Mouse (Mus musculus) CH12.LX (cell line): ENCODE results near the gene Maco1.

Experiments used
- CHD1 ChIP-seq: IDR thresholded peaks from 2 replicates; pipeline ENCODE4 v1.6.1; 2012; ENCODE audit warnings: low read depth, low read length, improper control_type of control experiment, inconsistent platforms
- CTCF ChIP-seq, 2 experiments: IDR thresholded peaks in 1 of 2; conservative IDR thresholded peaks in 1 of 2; 2 replicates each; pipeline ENCODE4 v1.5.1; 2011 to 2012; ENCODE audit warnings: low read depth in 2 of 2, low read length in 2 of 2, improper control_type of control experiment in 1 of 2, inconsistent platforms in 1 of 2, mild to moderate bottlenecking in 1 of 2, moderate library complexity in 1 of 2
- EP300 ChIP-seq: IDR thresholded peaks from 2 replicates; pipeline ENCODE4 v1.6.1; 2011; ENCODE audit warnings: low read length, improper control_type of control experiment
- IRF4 ChIP-seq: IDR thresholded peaks from 2 replicates; pipeline ENCODE4 v1.6.1; 2014; ENCODE audit warnings: low read depth, mild to moderate bottlenecking, inconsistent platforms, low read length, improper control_type of control experiment
- JUND ChIP-seq: conservative IDR thresholded peaks from 2 replicates; pipeline ENCODE4 v1.6.1; 2011; ENCODE audit warnings: low read depth, low read length, improper control_type of control experiment
- MAX ChIP-seq: IDR thresholded peaks from 2 replicates; pipeline ENCODE4 v1.6.1; 2011; ENCODE audit warnings: low read length, improper control_type of control experiment
- MYC ChIP-seq: IDR thresholded peaks from 2 replicates; pipeline ENCODE4 v1.6.1; 2011; ENCODE audit warnings: low read depth, mild to moderate bottlenecking, improper control_type of control experiment, low read length
- POLR2A ChIP-seq: IDR thresholded peaks from 2 replicates; pipeline ENCODE4 v1.6.1; 2011; ENCODE audit warnings: low read depth, mild to moderate bottlenecking, improper control_type of control experiment, low read length
- SIN3A ChIP-seq: IDR thresholded peaks from 2 replicates; pipeline ENCODE4 v1.6.1; 2012; ENCODE audit warnings: low read length, improper control_type of control experiment, inconsistent platforms
- SMC3 ChIP-seq: IDR thresholded peaks from 2 replicates; pipeline ENCODE4 v1.6.1; 2011; ENCODE audit warnings: low read depth, low read length, improper control_type of control experiment
- USF1 ChIP-seq: IDR thresholded peaks from 2 replicates; pipeline ENCODE4 v1.6.1; 2014; ENCODE audit warnings: low read depth, mild to moderate bottlenecking, inconsistent platforms, low read length, improper control_type of control experiment
- ZC3H11A ChIP-seq: IDR thresholded peaks from 2 replicates; pipeline ENCODE4 v1.6.1; 2012; ENCODE audit warnings: low read depth, mild to moderate bottlenecking, inconsistent platforms, low read length, improper control_type of control experiment

GRCm38 (mm10) chr4:134865340-134865739 is 12.2 kb upstream of the Maco1 start:
- TF ChIP-seq IRF4 (no peak), SIN3A (no peak), USF1 (no peak), CTCF (conservative IDR thresholded peaks at IDR 0.05 in 1 of 2, IDR thresholded peaks at IDR 0.05 in 1 of 2; ENCODE audit: low read depth in 2 of 2, low read length in 2 of 2) (no peak), EP300 (no peak), MAX (no peak), POLR2A (no peak), CHD1 (no peak), MYC (no peak), ZC3H11A (no peak), SMC3 (no peak), JUND (no peak)
